Mouse (Mus musculus) layer of hippocampus, adult 18-20 months (tissue): ENCODE data around the gene Ap1ar. TPM values are rescaled to one million over a fixed set of nuclear protein-coding genes. Genes with fewer than 3 reads are reported as not detected.

ENCODE experiments used
- DNase-seq, 2 experiments: peaks; one replicate each; pipeline ENCODE4 v3.0.0; 2022; ENCODE audit warnings: low spot score in 2 of 2
- long read RNA-seq: library from polyadenylated mRNA; stranded (forward); transcript quantifications from one replicate; pipeline ENCODE4 v2.0.0, GENCODE M21; 2021
- total RNA-seq, 2 experiments: library from RNA; stranded (reverse); gene quantifications; 2 replicates each; pipeline ENCODE4 v1.2.3; 2021

The Ap1ar gene
- total RNA-seq: 10 to 100 TPM; 81.4 to 83.4 TPM
- long read RNA-seq, transcript Ap1ar-201 (10 exons, 2,662 nt): minor isoform, 14 of 83 reads
- long read RNA-seq, transcript Ap1ar-210 (9 exons, 2,580 nt): major isoform, 56 of 83 reads
- long read RNA-seq, partial matches to known transcripts: 2 of 83 reads
- long read RNA-seq, other reads (novel, unspliced or antisense): 9 of 83 reads

- peak; percentile 94 to 98 for DNase-seq
These were observed at the start of gene Ap1ar for GRCm38 (mm10) chr3:127837154-127837865. TSS of gene Ap1ar (minus strand) at chr3:127837523.

- no peak for DNase-seq
These were observed 44.4 kb upstream of the Ap1ar start for GRCm38 (mm10) chr3:127881684-127882083.

GRCm38 (mm10) chr3:127879968-127880367 lies 42.6 kb upstream of the Ap1ar start:
- DNase-seq: no peak

- no peak for DNase-seq
These were observed 38.2 kb upstream of the Ap1ar start for GRCm38 (mm10) chr3:127875509-127875908.

GRCm38 (mm10) chr3:127875059-127875458 lies 37.7 kb upstream of the Ap1ar start:
- DNase-seq: no peak

- DNase-seq: no peak
These were observed 37.0 kb upstream of the Ap1ar start for GRCm38 (mm10) chr3:127874254-127874883.

GRCm38 (mm10) chr3:127871575-127871974 lies 34.3 kb upstream of the Ap1ar start:
- DNase-seq: no peak

GRCm38 (mm10) chr3:127868880-127869279 lies 31.6 kb upstream of the Ap1ar start:
- no peak for DNase-seq

GRCm38 (mm10) chr3:127868046-127868758 lies 30.9 kb upstream of the Ap1ar start:
- DNase-seq: no peak

GRCm38 (mm10) chr3:127864242-127864641 lies 26.9 kb upstream of the Ap1ar start:
- DNase-seq: no peak

- no peak for DNase-seq
These were observed 26.2 kb upstream of the Ap1ar start for GRCm38 (mm10) chr3:127863571-127863970.

GRCm38 (mm10) chr3:127862479-127862878 lies 25.2 kb upstream of the Ap1ar start:
- no peak for DNase-seq

- no peak for DNase-seq
These were observed 24.0 kb upstream of the Ap1ar start for GRCm38 (mm10) chr3:127861340-127861739.

GRCm38 (mm10) chr3:127853431-127854206 lies 16.3 kb upstream of the Ap1ar start:
- DNase-seq: peak; percentile 20 to 74

GRCm38 (mm10) chr3:127852722-127853121 lies 15.4 kb upstream of the Ap1ar start:
- DNase-seq: peak; percentile 35 to 60

- DNase-seq: no peak
These were observed 13.7 kb upstream of the Ap1ar start for GRCm38 (mm10) chr3:127850776-127851646.

GRCm38 (mm10) chr3:127849922-127850321 lies 12.6 kb upstream of the Ap1ar start:
- DNase-seq: no peak

- DNase-seq: no peak
These were observed 10.9 kb upstream of the Ap1ar start for GRCm38 (mm10) chr3:127848088-127848808.

- DNase-seq: no peak
These were observed 6.6 kb upstream of the Ap1ar start for GRCm38 (mm10) chr3:127843941-127844327.
